Mouse (Mus musculus): ENCODE results near the gene Ado.

The Ado gene

DNA sequence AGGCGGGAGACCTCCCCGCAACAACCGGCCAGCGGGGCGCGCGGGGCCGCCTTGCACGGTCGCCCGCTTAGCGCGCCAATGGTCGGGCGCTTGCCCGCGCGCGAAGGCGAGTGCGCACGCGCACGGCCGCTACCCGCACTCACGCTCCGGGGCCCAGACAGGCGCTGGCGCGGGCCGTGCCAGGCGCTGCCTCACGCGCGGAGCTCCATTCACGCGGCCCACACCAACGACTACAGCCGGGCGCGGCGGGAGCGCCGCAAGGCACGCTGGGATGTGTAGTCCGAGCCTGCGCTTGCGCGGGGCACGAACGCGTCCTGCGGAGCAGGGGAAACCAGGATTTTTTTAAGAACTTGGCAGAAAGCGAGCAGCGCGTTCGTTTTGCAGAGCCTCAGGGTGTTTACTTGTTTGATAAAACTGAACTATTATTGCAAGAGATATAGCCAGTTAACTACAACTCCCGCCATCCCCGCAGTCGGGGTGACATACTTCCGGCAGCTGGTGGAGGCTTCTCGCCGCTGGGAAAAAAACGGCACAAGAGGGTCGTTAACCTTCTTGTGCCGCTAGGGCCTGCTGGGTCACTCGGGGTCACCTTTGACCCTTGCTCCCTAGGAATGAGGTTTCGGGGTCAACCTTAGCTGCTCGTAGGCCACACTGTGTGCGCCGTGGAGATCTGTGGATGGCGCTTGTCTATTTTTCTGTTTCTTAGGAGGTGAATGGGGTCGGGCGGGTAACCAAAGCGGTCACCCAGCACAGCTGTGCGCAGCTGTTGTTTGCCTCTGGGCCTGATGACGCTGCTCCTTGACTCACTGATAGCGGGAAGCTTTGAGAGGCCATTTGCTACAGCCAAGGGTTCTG is at the start of gene Ado:
Gene Ado, minus strand, starts transcription at position 79 of the 855 bp plus-strand sequence.
- peak; percentile 95 to 97 for DNase-seq (ENCODE audit: low spot score in 2 of 2)

DNA sequence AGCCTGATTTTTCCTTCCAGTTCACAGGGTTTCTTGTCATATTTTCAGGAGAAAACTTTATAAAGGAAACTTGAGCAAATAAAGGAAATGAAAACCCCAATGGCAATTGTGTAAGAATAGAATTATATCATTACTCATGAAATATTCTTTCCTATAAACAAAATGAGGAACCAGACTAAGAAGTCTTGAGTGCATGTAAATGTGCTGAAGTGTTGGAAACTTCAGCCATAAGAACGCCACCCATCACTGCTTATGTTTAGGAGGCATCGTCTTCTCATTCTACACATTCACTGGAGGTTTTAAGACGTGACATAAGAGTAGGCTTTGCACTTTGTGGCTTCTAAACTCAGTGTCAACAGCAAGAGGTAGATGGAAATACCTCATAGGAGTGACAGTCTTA is 46.5 kb upstream of the Ado start:
- DNase-seq (ENCODE audit: low spot score in 2 of 2) = no peak

DNA sequence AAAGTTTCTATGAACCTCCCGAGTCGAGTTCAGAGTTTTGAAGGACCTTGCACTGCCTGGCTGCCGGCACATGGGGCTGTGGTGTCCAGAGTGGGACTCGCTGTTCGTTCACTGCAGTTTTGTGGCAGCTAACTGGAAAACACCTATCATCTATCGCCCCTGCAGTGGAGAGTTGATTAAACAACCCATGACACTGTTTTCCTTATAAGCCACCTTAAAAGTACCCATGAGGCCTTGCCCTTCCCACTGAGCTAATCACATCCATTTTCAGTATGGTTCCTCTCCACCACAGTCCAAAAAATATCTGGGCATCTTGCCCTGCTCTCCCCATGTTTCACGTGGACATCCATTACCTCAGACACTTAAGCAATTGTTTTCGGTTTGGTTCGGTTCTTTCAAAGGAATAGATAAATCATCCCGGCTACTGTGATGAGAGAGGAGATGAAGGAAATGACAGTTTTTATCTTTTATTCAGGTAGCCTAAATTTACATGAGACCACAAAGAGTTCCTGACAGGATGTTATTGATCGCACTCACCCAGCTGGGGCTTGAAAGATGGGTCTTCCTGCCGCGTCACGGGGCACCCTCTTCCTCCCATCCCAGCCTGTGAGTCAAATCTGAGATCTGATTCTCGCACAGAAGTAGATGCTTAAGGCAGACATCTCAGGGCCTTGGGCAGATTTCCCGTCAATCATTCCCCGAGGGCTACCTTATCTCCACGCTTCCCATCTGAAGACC is 37.3 kb upstream of the Ado start:
- no peak for DNase-seq (ENCODE audit: low spot score in 2 of 2)

DNA sequence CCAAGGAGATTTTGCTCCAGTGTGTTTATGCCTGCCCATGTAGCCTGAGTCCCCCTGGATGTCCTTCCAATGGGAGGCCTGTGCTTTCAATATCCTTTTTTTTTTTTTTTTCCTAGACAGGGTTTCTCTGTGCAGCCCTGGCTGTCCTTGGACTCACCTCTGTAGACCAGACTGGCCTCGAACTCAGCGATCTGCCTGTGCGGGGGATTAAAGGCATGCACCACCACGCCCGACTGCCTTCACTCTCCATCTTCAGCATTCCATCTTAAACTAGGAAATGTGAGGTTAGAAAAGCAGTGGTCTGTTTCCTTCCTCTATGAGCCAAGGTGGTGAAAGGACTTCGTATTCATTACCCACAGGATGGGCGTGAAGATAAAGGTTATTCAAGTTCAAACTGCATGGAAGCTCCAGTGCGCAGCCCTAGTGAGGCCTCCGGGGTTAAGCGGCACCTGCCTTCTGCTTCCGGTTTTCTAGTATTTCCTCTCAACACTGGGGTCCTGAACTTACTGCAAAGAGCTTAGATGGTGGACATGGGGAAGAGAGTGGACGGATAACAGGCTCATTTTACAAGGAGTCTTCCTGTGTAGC is 33.0 kb upstream of the Ado start:
- no peak for DNase-seq (ENCODE audit: low spot score in 2 of 2)

DNA sequence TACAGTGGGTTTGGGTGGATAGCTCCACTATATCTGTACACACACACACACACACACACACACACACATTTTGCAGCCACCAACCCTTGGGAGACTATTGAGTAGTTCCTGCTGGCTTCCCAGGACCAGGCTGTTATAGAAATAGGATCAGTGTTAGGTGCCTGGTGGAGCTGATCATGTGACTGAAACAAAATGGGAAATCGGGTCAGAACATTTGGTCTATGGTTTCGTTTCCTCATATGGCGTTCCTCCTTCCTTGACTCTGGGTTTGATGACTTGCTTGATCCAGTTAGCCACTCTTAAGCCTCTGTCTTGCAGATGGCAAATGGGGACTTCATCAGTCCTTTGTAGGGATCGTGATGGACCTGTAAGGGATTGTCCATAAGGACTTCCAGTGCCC is 31.1 kb upstream of the Ado start:
- no peak for DNase-seq (ENCODE audit: low spot score in 2 of 2)

DNA sequence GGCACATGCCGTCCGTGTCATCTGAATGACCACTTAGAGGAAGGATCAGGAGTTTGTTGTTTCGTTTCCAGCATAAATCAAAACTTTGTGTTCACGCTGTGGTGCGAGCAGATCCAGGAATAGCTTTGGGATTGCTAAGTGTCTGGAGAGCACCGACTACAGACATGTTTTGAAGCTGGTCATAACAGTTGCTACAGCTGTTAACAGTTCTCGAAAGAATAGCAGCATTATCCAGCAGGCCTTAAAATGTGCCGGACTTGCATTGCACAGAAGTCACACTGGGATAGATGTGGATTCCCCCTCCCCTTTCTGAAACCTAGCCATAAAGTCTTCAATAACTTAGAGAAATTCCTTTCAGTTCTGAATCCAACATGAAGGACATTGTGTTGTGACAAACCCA is 24.6 kb upstream of the Ado start:
- DNase-seq (ENCODE audit: low spot score in 2 of 2) = no peak

DNA sequence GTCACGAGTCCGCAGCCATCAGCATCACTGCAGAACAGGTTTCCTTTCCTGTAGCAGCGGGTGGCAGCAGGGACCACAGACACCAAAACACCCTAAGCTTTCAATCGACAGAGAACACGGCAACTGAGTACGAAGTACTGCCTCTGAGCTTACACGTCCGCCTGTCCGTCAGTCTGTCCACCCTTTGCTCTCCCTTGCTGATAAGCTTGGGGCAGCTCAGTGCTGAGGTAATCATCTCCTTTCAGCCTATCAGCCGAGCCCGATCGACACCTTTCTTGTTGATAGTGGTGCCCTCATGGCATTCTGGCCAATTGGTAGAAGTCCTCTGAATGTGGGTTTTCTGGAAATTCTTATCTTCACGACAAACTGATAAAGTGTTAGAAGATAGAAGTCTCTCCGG is 22.7 kb upstream of the Ado start:
- DNase-seq (ENCODE audit: low spot score in 2 of 2) = no peak

DNA sequence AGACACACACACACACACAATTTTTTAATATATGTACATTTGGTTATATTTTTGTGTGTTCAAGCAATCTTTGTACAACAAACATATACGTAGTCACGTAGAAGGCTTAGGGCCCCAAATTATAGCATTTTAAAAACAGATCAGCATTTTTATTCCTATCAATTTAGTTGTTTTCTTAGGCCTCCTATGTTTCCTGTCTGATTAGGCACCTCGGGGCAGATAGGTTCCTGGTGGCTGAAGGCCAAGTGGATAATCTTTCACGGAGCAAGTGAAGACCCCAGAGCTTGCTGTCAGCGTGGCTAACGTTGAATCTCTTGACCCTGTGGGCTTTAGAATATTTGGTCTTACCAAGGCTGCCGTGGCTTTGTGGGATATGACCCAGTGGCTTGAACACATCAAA is 20.8 kb upstream of the Ado start:
- no peak for DNase-seq (ENCODE audit: low spot score in 2 of 2)

DNA sequence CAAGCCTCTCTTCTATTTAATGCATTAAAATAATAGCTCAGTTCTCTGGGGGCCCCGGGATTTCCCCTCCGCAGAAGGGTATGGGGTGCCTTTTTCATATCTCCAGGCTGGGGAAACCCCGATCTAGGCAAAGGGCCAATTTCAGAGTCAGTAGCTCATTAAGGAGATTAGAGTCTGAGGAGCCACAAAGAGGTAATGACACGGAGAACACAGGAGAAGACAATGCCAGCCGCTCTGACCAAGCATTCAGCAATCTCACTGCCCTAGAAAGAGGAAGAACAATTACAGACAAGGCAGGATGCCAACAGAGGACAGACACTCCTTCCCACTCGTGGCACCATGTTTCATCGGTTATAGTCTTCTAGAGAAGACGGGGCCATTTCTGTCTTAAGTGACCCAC is 17.3 kb upstream of the Ado start:
- no peak for DNase-seq (ENCODE audit: low spot score in 2 of 2)

DNA sequence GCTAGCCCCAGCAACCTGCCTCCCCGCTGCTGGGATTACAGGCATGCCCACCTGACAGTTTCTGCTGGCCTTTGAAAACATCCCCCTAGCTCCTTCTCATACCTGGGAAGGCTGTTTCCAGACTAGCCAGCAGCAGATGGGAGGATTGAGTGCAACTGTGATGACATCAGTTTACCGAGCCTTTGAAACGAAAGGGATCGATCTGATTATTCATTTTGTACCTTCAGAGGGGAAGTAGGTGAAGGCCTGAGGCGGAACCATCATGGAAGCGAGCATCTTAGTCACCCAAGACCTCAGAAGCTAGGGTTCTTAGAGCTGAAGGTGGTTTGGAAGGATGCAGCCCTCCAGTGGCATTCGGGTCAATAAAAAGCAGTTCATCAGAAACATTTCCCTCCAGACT is 15.8 kb upstream of the Ado start:
- DNase-seq (ENCODE audit: low spot score in 2 of 2) = no peak

DNA sequence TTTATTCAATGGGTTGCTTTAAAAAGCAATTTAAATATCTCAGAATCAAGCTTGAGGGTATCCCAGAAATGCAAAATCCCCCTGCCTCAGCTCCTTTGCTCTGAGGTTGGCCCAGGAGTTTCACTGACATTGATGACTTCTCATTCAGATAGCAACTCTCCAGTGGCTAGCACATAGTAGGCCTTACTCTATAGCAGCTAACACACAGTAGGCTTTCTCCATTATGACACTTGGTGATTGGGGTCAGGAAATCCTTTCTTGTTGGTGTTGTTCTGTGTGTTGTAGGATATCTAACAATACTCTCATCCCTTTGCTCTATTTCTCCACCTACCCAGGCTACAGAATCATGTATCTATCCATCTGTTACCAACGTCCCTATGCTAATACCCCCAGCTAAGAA is 12.4 kb upstream of the Ado start:
- DNase-seq (ENCODE audit: low spot score in 2 of 2) = no peak

DNA sequence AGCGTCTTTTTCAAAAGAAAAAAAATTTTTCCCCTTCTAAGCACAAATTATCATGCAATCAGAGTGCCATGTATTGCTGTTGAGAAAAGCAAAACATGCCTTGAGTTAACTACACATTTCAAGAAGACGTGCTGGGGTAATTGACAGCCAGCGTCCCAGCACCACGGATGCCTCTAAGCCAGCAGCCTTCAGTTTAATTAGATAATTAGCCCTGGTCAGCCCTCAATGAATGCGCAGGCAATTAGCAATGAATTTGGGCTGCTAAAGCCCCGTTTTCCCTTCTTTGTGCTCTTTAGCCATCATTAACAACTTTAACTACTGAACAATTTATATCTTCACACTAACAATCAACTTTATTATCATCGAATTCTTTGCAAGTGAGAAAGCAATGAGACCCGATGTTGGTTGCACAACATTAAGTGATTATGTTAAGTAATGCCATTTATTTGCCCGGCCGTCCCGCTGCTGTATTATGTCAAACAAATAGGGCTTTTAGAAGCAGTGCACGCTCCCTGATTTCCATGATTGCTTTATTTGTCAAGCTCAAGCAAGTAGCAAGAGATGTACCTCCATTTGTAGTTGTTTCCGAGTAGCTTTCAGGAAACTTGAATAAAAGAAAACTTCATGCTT is 11.1 kb upstream of the Ado start:
- DNase-seq (ENCODE audit: low spot score in 2 of 2) = no peak

DNA sequence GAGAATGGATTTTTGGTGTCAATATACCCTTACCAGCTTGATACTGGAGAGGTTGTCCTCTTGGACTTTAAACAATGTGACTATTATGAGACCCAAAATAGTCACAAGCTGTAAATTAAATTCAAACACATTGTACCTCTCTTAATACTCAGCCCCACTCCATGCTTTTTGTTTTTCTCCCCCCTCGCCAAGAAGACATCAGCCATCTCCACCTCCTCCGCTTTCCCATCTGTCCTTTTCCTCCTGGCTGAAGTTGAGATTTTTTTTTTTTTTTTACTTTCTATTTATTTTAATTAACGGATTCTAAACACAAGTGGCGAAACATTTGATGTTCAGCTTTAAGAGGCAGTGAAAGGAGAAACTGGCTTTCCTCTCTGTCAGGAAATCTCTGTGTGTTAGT is 9.3 kb upstream of the Ado start:
- no peak for DNase-seq (ENCODE audit: low spot score in 2 of 2)

DNA sequence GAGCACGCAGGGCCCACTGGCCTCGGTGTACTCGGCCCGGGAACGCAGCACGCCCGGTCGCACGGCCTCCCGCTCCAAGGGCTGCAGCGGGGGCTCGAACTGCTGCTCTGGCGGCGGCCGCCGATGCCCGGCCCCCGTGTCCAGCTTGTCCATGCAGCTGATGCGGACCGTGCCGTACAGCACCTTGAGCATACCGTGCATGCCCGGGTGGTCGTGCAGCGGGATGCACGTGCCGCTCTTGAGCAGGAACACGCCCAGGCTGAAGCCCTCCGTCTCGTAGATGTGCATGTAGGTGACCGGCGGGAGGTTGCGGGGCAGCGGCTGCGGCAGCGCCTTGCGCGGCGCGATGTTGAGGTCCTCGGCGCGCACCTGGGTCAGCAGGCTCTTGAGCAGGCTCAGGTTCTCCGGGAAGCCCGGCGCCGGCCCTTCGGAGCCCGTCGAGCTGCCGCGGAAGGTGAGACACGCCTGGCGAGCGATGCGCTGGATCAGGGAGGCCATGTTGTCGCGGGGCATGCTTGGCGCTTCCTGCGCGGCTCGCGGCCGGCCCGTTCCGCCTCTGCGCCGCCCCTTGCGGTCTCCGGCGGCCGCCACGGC is 397 bp downstream of the Ado start:
- peak; percentile 34 to 74 for DNase-seq (ENCODE audit: low spot score in 2 of 2)

DNA sequence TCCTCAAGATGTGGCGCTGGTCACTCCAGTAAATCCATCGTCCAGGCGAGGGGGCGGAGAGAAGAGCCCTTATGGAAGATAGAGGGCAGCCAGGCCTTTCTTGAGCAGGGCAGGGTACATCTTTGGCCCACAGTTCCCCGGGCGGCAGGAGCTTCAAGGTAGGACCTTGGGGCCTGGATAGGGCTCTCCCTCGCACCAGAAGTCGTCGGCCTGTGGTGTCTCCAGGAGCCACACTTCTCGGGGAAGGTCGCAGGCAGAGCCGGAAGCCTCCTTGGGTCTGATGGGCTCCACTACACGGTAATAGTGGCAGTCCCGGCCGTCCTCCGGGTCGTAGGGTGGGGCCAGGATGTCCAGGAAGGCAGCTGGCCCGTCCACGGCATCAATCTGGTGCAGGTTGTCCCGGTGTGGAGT is 900 bp downstream of the Ado start:
- no peak for DNase-seq (ENCODE audit: low spot score in 2 of 2)

DNA sequence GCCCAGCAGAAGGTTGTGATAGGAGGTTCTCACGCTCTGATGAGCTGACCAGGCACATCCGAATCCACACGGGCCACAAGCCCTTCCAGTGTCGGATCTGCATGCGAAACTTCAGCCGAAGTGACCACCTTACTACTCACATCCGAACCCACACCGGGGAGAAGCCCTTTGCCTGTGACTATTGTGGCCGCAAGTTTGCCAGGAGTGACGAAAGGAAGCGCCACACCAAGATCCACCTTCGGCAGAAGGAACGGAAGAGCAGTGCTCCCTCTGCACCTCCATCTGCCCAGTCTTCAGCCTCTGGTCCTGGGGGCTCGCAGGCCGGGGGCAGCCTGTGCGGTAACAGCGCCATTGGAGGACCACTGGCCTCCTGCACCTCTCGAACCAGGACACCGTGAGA is 8.2 kb downstream of the Ado start:
- DNase-seq (ENCODE audit: low spot score in 2 of 2) = no peak

DNA sequence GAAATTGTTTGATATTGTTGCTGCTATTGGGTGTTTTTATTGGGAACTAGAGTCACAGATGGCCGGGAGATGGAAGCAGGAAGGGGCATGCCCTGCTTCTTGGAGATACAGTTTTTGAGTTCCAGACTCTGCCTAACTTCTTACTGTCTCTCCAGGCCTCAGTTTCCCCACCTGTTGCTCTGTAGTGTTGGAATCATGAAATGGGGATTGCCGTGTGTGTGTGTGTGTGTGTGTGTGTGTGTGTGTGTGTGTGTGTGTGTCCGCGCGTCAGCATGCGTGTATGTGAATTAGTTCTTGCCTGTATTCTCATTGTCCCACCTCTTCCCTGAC is 9.4 kb downstream of the Ado start:
- DNase-seq (ENCODE audit: low spot score in 2 of 2) = no peak

DNA sequence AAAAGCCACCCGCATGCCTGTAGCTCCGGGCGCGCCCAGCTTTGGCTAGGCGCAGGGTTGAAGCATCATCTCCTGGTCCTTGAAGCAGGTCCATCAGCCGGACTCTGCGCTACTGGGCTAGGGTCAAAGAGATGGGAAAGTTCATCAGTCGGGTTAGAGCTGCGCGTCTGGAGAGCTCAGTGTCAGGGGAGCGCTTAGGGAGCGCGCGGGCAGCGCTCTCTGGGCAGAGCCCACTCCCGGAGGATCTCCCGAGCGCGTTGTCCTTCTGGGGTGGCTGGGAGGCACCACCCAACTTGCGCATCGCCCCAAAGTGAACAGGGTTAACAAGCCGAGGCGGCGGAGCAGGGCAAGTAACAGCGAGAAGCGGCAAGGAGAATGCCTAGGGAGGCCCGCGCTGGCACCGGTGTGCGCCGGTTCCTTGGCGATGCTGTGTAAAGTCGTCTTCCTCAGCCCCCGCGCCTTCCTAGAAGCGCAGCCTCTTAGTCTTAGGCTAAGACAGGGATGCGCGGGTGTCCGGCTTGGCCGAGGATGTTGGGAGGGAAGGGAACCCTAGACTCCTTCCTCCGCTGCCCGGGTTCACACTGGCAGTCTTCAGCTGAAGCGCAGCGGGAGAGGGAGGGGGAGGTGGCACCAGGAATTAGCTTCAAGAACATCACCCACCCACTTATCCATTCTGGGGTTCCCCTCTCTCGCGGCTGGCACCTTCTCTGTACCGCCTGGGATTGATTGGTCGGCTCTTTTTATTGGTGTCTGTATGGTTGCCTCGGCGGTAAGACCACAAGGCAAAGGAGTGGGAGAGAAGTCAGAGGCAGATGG is 10.0 kb downstream of the Ado start:
- peak; percentile 36 to 47 for DNase-seq (ENCODE audit: low spot score in 2 of 2)

DNA sequence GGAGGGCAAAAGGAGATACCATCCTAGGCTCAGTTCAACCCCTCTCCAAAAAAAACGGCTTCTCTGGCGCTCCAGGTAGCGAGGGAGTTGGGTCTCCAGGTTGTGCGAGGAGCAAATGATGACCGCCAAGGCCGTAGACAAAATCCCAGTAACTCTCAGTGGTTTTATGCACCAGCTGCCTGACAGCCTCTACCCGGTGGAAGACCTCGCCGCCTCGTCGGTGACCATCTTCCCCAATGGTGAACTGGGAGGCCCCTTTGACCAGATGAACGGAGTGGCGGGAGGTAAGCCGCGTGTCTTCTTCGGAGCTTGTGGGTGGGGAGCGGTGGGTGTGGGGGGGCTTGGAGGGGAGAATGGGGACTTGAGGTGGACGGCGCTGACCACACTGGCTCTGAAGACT is 10.6 kb downstream of the Ado start:
- DNase-seq (ENCODE audit: low spot score in 2 of 2) = no peak

DNA sequence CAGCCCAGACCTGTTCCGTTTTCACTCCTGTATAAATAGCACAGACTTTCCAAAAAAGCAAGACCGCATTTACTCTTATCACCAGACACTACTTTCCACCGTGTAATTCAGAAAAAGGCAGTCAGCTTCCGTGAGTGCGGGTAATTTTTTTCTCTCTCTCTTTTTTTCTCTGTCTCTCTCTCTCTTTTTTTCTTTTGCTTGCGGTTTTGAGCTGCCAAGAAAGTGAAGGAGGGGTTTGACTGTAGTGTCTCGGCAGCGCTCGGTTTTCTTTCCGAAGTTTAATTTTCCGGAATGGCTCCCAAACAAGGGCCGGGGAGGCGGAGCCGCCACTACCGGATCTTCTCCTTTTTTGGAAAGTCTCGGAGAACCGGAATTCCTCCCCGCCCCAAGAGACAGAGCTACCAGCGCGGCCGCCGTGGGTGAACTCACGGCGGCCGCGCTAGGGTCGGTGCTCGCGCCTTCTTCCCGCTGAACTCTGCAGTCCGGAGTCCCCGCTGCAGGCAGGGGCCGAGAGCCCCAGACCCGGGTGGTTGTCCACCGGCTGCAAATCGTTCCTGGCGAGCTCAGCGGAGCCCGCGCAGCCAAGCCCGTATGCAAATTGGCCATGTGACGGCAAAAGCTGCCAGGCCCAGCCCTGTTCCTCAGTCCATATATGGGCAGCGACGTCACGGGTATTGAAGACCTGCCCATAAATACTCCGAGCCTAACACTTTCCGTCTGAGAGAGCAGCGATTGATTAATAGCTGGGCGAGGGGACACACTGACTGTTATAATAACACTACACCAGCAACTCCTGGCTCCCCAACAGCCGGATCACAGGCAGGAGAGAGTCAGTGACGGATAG is 11.4 kb downstream of the Ado start:
- DNase-seq (ENCODE audit: low spot score in 2 of 2) = peak; percentile 84 to 91
